Mouse (Mus musculus): ENCODE measurements around the gene Bcl2.
"Not testable (repeated sequence)": the region's sequence is repeated elsewhere in the genome, so short reads cannot be mapped to it uniquely, and the experiment has no call there.

The Bcl2 gene

DNA sequence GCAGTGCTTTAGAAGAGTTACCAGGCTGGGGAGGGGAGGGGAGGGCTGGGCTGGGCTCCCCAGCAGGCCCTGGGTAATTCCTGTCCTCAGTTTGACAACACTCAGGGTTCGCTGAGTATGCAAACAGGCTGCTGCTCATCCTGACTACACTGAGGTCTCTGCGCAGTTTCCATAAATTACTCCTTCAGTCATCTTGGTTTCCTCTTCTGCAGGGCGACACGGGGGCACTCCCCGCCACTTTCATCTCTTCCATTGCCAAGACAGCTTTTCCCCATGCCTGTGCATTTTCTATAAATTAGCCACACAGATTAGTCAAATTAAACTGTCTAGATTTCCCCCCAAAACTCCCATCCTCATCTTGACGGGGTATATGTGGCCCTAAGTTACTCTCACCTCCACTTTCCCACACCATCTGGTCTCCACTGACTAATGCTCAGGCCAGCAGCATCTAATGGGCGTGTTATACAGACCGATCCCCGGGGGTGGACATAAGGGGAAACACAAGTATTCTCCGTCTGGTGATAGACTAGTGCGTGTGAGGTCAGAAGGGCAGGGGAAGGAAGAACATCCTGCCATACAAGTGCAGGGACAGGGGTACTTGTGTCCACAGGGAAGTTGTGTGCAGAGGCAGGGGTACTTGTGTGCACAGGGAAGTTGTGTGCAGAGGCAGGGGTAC lies 152.9 kb downstream of the Bcl2 start:
- in situ Hi-C loops (cut with MboI, MseI): loop anchor here (5.0 kb wide), 2 partner anchors 56 to 151 kb away; partner anchors contain the start of gene Bcl2

GRCm38 (mm10) chr1:106560105-106560504 lies 154.0 kb downstream of the Bcl2 start:
- in situ Hi-C loops (cut with MboI, MseI): loop anchor here (5.0 kb wide), 2 partner anchors 57 to 152 kb away; partner anchors contain the start of gene Bcl2

GRCm38 (mm10) chr1:106559116-106559605 lies 154.9 kb downstream of the Bcl2 start:
- in situ Hi-C loops (cut with MboI, MseI): no loop called here

- in situ Hi-C loops (cut with MboI, MseI): no loop called here
These were observed 158.4 kb downstream of the Bcl2 start for GRCm38 (mm10) chr1:106555498-106556168.

GRCm38 (mm10) chr1:106553846-106554802 lies 159.9 kb downstream of the Bcl2 start:
- in situ Hi-C loops (cut with MboI, MseI): no loop called here

- in situ Hi-C loops (cut with MboI, MseI): no loop called here
These were observed 161.2 kb downstream of the Bcl2 start for GRCm38 (mm10) chr1:106552856-106553255.

DNA sequence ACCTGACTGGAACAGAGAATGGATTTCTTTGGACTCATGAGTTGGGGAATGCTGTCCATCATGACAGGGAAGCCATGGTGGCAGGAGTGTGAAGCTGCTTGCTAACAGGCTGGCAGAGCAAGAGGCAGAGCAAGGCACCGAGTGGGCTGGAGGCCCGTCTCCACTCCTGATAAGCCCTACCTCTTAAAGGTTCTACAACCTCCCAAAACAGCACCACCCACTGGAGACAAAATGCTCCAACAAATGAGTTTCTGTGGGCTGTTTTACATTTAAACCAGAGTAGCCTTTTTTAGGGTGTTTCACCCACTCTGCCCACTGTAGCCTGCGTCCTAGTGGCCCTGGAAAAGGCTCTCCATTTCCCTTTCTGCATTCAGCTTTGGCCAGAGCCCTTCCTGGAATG lies 163.5 kb downstream of the Bcl2 start:
- in situ Hi-C loops (cut with MboI, MseI): no loop called here

DNA sequence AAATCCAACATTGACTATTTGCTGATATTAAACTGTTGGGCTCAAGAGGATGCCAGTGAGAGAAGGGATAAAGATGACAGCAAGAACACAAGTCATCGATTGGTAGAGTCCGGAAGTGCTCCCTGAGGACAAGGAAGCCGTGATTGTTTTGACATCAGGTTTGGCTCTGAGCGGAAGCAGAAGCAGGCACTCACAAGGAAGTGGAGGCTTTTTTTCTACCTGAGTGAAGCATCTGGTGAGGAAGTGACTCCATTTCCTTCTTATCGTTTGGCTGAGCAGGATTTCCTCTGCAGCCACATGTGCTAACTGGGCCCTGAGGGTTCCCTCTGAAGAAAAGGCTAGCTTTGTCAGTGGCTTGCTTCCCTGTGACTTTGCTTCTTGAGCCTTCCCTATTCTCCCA lies 165.0 kb downstream of the Bcl2 start:
- in situ Hi-C loops (cut with MboI, MseI): no loop called here

DNA sequence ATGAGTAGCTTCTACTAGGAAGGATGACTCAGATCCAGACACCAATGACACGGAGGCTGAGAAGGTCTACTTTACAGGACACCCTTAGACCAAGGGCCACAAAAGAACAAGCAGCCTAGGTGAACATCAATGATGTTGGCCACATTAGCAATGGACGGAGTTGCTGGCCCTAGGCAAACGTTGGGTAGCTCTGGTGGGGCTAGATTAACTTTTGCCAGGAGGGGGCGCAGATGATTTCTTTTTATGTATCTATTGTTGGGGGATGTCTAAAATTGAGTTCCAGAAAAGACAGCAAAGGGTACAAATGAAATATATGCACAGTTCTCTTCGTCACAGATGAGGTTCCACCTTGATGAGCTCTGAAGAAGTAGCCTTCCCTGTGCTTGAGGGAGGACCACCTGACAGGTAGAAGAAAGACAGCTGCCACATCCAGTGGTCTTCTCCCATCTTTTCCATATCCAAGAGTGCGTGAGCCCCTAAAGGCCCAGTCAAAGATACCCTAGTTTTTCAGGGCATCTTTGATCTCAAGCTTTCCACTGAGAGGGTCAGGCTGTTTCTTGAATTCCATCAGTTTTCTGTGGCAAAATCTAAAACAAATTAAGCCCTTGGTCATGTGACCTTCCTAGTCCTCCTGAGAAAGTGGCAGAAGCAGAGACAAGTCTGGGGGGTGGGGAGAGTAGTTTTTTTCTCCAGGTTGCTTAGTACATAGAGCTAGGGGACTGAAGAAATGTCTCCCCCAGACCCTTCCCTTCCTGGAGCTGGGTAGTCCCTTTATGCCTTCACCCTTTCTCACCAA lies 169.1 kb downstream of the Bcl2 start:
- in situ Hi-C loops (cut with MboI, MseI): no loop called here

GRCm38 (mm10) chr1:106542731-106543130 lies 171.3 kb downstream of the Bcl2 start:
- in situ Hi-C loops (cut with MboI, MseI): no loop called here

- in situ Hi-C loops (cut with MboI, MseI): no loop called here
These were observed 172.2 kb downstream of the Bcl2 start for GRCm38 (mm10) chr1:106541851-106542250.

DNA sequence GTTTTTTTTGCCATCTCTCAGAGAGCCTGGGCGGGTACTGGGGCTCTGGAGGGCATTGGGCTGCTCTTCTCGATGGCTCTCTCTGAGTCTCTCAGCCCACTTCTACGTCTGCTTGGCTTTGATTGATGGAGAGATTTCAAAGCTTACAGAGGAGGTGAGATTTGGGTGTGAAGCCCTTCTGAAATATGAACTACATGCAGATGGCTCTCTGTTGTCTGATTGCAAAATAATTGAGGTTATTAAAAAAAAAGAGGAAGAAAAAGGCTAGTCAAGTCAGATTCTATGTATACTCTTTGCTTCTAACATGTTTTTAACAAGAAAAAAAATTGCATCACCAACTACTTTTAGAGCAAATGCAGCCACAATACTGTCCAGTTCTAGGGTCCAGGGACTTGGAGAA lies 173.9 kb downstream of the Bcl2 start:
- in situ Hi-C loops (cut with MboI, MseI): no loop called here

DNA sequence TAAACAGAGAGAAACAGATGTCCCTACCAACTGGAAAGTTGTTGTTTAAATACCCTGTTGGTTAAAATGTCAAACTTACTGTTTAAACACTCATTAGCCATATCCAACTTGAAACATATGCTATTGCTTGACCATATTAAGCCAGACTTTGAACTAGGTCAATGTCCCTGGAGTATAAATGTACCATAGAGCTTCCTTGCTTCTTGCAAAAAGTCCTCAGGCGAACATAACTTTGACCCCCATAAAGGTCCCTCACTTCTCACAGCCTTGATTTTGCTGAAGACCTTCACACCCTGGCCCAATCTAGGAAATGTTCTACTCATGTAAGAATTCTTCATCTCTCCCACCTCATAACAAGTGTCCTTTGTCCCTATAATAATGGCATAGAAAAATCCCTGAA lies 175.0 kb downstream of the Bcl2 start:
- in situ Hi-C loops (cut with MboI, MseI): no loop called here

DNA sequence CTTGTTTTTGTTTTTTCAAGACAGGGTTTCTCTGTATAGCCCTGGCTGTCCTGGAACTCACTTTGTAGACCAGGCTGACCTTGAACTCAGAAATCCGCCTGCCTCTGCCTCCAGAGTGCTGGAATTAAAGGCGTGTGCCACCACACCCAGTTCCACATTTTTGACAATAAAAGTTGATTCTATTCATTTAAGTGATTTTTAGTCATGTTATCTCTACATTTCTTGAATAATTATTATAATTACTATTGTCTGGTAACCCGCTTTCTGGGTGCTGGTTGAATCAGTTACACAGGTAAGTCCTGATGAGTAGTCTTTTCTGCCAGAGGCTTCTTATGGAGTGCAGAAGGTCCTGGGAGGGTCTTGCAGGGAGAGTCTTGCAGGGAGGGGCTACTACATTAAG lies 179.2 kb downstream of the Bcl2 start:
- in situ Hi-C loops (cut with MboI, MseI): not testable (repeated sequence)

- in situ Hi-C loops (cut with MboI, MseI): no loop called here
These were observed 184.5 kb downstream of the Bcl2 start for GRCm38 (mm10) chr1:106529570-106529969.

- in situ Hi-C loops (cut with MboI, MseI): no loop called here
These were observed 186.5 kb downstream of the Bcl2 start for GRCm38 (mm10) chr1:106527537-106527936.

DNA sequence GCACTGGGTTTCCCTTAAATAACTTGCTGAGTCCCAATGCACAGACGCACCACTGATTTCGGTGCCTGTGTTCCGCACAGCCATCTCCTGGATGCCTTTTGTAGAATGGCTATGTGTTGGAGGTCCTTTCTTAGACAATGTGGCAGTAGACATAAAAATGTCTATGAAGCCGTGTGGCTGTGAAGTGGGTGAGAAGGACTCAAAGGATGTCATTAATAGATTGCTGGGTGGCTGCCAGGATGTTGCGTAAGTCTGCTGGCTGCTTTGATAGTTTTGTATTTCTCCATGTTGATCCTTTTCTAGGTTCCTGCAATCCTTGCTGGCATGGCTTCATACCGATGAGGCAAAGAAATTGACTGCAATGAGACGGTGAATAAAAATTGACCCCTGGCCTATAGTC lies 187.3 kb downstream of the Bcl2 start:
- in situ Hi-C loops (cut with MboI, MseI): no loop called here

- in situ Hi-C loops (cut with MboI, MseI): no loop called here
These were observed 188.0 kb downstream of the Bcl2 start for GRCm38 (mm10) chr1:106526112-106526511.

- in situ Hi-C loops (cut with MboI, MseI): loop anchor here (5.0 kb wide), 2 partner anchors 44 to 189 kb away; partner anchors contain the start of gene Bcl2
These were observed 190.3 kb downstream of the Bcl2 start for GRCm38 (mm10) chr1:106523741-106524140.

DNA sequence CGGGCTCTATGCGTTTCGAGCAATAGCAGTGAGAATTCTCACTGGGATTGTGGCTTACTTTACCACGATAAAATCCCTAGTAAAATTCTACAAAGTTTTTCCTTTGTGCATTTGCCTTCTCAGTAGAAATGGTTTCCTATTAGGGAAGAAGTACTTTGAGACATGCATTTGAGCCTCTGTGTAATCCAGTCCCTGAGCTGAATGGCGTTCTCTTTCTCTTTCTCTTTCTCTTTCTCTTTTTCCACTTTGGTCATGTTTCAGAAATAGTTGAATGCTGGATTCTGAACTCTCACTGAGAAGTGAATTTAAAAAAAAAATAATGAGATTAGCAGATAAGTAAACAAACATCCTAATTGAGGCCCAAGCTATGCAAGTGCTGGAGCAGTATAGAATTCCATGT lies 191.1 kb downstream of the Bcl2 start:
- in situ Hi-C loops (cut with MboI, MseI): loop anchor here (5.0 kb wide), 2 partner anchors 44 to 189 kb away; partner anchors contain the start of gene Bcl2

DNA sequence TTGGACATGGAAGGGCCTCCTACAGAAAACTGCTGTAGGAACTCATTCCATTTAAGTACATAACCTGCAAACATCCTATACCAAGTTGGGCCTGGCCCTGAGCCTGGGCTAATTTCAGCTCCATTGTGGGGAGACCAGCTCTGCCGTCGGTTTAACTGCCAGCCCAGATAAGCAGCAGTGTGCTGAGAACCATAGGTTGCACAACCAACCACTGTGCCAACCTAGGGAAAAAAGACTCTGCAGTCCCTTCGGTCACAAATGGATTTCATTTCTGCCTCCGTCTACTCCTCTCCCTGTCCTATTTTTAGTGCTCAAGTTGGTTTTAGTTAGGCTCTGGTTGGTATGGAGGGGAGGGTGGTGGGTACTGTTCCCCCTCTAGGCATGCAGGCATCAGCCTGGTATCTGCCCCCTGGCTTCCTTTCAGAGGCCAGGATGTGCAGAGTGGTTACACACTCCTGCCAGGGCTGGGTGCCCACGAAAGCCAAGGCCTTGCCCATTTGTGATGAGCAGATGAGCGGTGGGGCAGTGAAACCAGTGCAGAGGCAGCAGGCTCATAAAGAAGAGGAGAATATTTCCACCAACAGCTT lies 196.4 kb downstream of the Bcl2 start:
- in situ Hi-C loops (cut with MboI, MseI): no loop called here
